Mouse (Mus musculus) thymus, postnatal 0 days (tissue): ENCODE measurements at regions not wholly inside any gene's neighbourhood (a gene's known extent, or its start where the extent isn't known, plus 50 kb on each side); places are given as distances from the start of the nearest gene placed in this dataset.
"Not testable (repeated sequence)": the region's sequence is repeated elsewhere in the genome, so short reads cannot be mapped to it uniquely, and the experiment has no call there.

ENCODE experiments used
- DNase-seq: peaks from one replicate; pipeline ENCODE4 v3.0.0-alpha.2; 2015; ENCODE audit warnings: low spot score

GRCm38 (mm10) chr9:25655767-25656513 is 174.6 kb downstream of the Eepd1 start:
- peak; percentile 26 for DNase-seq

DNA sequence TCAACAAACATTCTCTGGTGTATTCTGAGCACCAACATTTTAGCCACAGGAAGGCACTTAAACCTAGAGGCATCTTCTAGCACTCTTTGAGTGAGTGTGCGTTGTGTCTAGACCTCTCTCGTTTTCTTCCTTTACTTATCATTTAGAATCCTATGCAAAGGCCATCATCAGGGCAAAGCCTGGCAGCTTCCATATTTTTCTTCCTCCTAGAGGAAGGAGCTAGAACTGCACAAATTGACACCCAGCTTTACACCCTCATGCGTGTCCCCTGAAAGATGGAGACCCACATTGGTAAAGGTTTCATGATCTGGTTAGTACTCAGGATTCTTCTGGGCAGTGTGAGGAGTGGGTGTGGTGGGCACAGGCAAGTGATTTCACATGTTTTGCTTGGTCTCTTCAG is 175.2 kb downstream of the Eepd1 start:
- no peak for DNase-seq

DNA sequence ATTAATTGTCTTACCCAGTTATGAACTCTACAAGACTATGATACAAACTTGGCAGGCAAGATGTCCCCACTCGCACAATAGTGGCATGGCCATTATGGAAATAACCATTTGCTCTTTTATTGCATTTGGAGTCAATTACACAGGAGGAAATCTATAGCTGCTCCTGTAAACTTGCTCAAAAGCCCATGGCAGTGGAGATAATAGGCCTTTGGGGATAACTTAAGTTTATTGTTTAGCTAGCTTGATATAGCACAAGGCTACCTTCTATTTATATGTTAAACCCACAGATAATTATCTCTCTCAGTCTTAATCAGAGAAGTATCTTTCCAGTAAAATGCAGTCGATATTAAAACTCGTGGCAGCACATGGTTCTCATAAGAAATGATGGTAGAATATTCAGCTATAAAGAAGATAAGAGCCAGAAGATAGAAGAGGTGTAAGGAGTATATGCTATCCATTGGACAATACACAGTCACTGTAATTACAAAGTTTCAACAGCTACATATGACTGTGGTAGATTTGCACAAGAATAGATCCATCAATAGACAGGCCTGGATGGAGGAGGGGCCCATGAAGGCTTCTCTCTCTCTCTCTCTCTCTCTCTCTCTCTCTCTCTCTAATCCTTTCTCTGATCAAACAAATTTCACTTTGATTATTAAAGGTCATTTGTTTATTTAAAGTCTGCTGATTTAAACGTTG is 202.4 kb downstream of the Eepd1 start:
- no peak for DNase-seq

DNA sequence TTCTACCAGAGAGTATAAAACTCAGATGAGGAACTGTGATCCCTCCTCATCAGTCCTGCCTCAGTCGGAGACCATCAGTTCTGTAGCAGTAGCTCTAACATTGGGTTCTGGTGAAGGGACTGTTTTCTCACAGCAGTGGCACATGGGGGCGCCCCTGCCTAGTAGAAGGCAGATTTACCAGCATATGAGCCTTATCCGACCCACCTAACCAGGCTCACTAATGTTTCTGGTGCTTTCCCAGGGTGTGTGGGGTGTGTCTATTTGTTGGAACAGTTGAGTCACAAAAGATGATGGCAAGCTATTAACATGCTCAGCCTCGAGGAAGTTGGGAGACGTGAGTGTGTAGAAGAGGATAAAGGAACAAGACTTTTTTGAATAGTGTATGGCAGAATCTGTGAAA is 212.3 kb downstream of the Eepd1 start:
- no peak for DNase-seq

DNA sequence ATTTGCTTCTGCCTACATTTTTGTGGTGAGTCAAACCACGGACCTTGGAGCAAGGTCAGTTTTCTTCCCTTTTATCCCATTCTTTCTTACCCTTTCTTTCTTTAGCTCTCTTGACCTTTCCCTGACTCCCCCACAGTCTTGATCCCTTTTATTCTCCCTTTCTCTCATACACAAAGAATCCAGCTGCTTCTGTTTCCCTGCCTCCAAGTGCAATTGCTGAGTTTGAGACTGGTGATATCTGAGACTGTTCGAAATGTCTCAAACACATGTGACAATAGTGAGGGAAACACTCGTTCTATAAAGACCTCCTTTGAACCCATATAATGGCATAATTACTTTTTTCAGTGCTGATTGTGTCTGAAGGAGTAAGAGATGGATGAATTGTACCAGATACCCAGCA is 213.7 kb downstream of the Eepd1 start:
- no peak for DNase-seq

GRCm38 (mm10) chr9:25713636-25714035 is 232.3 kb downstream of the Eepd1 start:
- DNase-seq = no peak

DNA sequence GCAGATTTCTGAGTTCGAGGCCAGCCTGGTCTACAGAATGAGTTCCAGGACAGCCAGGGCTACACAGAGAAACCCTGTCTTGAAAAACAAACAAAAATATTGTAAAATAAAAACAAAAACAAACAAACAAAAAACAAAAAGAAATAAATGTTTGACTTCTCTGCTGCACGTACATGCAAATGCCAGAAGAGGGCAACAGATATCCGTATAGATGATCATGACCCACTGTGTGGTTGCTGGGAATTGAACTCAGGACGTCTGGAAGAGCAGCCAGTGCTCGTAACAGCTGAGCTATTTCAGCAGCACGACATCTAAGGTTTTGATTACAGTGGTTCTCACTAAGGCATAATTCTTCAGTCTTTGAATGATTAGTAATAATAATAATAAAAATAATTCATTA is 262.8 kb downstream of the Eepd1 start:
- no peak for DNase-seq

DNA sequence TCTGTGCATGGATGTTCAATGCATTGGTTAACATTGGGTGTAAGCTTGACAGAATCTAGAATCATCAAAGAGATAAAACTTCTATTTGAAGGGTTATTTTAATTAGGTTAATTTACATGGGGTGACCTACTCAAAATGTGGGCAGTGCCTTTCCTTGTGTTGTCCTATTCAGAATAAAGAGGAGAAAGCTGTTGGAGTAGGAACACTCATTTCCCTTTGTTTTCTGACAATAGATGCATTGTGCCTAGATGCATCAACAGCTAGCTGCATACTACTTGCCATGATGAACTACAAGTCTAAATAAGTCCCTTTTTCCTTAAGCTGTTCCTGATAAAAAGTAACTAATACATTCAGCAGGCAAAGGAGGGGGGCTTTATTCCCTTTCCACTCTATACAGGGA is 269.8 kb downstream of the Eepd1 start:
- DNase-seq = no peak

DNA sequence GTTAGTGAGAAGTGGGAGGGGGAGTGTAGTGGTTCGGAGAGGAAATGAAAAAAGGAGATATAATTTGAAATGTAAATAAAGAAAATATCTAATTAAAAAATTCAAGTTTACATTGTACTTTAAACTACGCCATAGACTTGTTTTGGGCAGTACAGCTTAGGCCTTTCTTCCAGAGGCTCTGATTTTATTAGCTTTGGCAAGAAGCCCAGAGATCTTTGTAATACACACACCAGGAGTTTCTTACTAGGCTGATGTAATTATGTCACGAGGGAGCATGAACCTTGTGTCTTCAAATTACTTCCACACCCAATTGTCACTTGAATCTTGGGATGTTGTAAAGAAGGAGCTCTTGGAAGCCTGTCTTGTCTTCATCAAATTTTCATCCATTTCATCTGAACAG is 292.6 kb downstream of the Eepd1 start:
- no peak for DNase-seq

DNA sequence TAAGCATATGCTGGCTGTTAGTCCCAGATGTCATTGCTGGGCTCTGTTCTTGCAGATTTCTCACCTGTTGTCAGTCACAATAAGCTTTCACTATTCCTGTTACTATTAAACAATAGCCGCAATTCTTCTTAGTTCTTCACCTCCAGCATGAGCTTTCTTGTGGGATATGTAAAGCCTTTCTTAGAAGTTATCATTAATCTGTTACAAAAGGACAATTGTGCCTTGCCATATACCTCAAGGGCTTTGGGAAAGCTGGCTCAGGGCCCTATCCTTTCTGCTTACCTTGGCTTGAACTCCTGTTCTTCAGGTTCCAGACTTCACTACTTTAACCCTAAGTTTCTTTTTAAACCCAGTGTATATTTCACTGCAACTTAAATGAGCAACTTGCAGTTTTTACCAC is 301.3 kb downstream of the Eepd1 start:
- DNase-seq = no peak

GRCm38 (mm10) chr9:25795142-25795910 is 314.0 kb downstream of the Eepd1 start:
- no peak for DNase-seq

GRCm38 (mm10) chr9:25809562-25809961 is 328.2 kb downstream of the Eepd1 start:
- no peak for DNase-seq

- DNase-seq = no peak
These were observed 351.9 kb downstream of the Eepd1 start for GRCm38 (mm10) chr9:25833295-25833694.

GRCm38 (mm10) chr9:25849914-25850313 is 368.6 kb downstream of the Eepd1 start:
- DNase-seq = not testable (repeated sequence)

DNA sequence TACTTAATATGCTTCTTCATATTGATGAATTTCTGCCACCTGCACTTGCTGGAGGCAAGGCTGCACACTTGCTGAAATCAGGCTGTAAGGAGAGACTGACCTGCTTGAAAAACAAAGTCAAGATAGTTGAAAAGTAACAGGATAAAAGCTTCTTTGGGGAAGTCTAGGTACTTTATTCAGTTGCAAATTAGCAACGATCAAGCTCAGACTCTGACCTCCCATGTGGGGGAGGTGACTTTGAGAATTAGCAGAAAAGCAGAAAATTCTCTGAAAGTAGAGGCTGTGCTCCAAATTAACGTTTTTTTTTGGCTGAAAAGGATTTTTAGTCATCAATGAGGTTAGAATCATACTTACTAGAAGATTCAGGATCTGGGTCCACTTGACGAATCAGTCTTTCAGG is 369.3 kb downstream of the Eepd1 start:
- DNase-seq = not testable (repeated sequence)

- no peak for DNase-seq
These were observed 373.2 kb downstream of the Eepd1 start for GRCm38 (mm10) chr9:25854545-25854944.

DNA sequence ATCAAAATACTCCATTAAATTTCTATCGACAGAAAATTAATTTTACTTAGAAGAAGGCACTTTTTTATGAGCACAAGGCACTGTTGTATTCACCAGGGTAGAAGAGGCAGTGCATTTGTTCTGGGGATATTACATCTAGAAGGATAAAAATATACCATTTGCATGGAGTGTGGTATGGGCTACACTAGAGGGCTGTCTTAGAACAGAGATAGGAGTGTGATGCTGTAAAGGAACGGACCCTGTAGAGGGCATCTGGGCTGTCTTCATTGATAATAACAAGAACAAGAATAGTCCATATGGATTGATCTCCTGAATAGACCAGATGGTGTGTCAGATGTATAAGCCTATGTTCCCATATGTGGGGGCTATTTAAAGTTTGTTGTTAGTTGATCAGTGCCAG is 388.9 kb downstream of the Eepd1 start:
- no peak for DNase-seq

- no peak for DNase-seq
These were observed 415.1 kb downstream of the Eepd1 start for GRCm38 (mm10) chr9:25896333-25896905.
